Mouse (Mus musculus) cortical plate, adult 2 months (tissue): ENCODE results near the gene Irak3.

Experiments used
- CTCF ChIP-seq: fragments of 200-500 bp; IDR thresholded peaks from 2 replicates; pipeline ENCODE4 v1.5.1; 2011; ENCODE audit warnings: mild to moderate bottlenecking, control low read depth, low read length; ENCODE audit not compliant: insufficient read depth; ENCODE audit errors: extremely low read depth
- POLR2A ChIP-seq: fragments of 200-500 bp; IDR thresholded peaks from 2 replicates; pipeline ENCODE4 v1.6.1; 2011; ENCODE audit warnings: mild to moderate bottlenecking, low read length, control low read depth; ENCODE audit not compliant: insufficient read depth; ENCODE audit errors: extremely low read depth

- no peak for TF ChIP-seq POLR2A
- TF ChIP-seq CTCF: no peak
Observed at GRCm38 (mm10) chr10:120202467-120203250, 729 bp upstream of the Irak3 start.
